Mouse (Mus musculus): ENCODE results near the gene Psen1.

DNA sequence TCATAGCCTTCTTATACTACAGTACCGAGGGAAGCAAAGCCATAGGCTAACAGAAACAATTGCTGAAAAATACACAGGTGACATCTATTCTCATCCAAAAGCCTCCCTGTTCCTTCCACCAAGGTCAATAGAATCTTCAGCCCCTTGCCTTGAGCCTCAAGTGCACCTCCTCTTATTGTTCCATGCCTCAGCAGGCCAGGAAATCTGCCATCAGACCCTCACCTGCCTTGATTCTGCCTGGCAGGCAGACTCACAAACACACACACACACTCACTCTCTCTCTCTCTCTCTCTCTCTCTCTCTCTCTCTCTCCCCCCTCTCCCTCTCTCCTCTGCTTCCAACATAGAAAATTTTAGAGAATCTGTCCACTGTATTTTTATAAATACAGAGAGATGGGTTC, 31.5 kb downstream of the Psen1 start:
- TF ChIP-seq ZKSCAN1 (IDR thresholded peaks at IDR 0.05; ENCODE audit: borderline replicate concordance, low read depth, low read length) (no peak), POLR2AphosphoS2 (IDR thresholded peaks at IDR 0.05; ENCODE audit: low read depth, low read length) (no peak), CTCF (conservative IDR thresholded peaks at IDR 0.05 in 1 of 2, IDR thresholded peaks at IDR 0.05 in 1 of 2; ENCODE audit: low read depth in 2 of 2, low read length in 2 of 2) (no peak), MAZ (IDR thresholded peaks at IDR 0.05; ENCODE audit: low read depth, low read length) (no peak), EP300 (IDR thresholded peaks at IDR 0.05; ENCODE audit: low read length) (no peak), IRF4 (IDR thresholded peaks at IDR 0.05; ENCODE audit: low read depth, low read length) (no peak)

Data from CH12.LX (cell line).